Mouse (Mus musculus) MEL (cell line): ENCODE measurements at regions not wholly inside any gene's neighbourhood (a gene's known extent, or its start where the extent isn't known, plus 50 kb on each side); places are given as distances from the start of the nearest gene placed in this dataset.

Experiments
- CTCF ChIP-seq, 3 experiments: IDR thresholded peaks in 2 of 3; conservative IDR thresholded peaks in 1 of 3; 2 replicates each; pipeline ENCODE4 v1.5.1; 2011 to 2012; ENCODE audit warnings: low read length in 3 of 3, low read depth in 2 of 3, mild to moderate bottlenecking in 2 of 3, improper control_type of control experiment in 1 of 3, inconsistent platforms in 1 of 3, mixed read lengths in 1 of 3, moderate library complexity in 1 of 3; ENCODE audit not compliant: control insufficient read depth in 1 of 3, insufficient read depth in 1 of 3, poor library complexity in 1 of 3, severe bottlenecking in 1 of 3
- ELF1 ChIP-seq: IDR thresholded peaks from 2 replicates; pipeline ENCODE4 v1.6.1; 2014; ENCODE audit warnings: low read depth, mild to moderate bottlenecking, inconsistent platforms, low read length, improper control_type of control experiment, moderate library complexity
- MAFK ChIP-seq: IDR thresholded peaks from 2 replicates; pipeline ENCODE4 v1.6.1; 2011; ENCODE audit warnings: low read depth, mild to moderate bottlenecking, low read length, improper control_type of control experiment, borderline replicate concordance
- MXI1 ChIP-seq: IDR thresholded peaks from 2 replicates; pipeline ENCODE4 v1.6.1; 2011; ENCODE audit warnings: mild to moderate bottlenecking, low read depth, low read length, improper control_type of control experiment
- NELFE ChIP-seq: IDR thresholded peaks from 2 replicates; pipeline ENCODE4 v1.6.1; 2011; ENCODE audit warnings: low read depth, low read length, improper control_type of control experiment
- POLR2A ChIP-seq, 2 experiments: IDR thresholded peaks; 2 replicates each; pipeline ENCODE4 v1.6.1; 2011 to 2012; ENCODE audit warnings: low read length in 2 of 2, mild to moderate bottlenecking in 2 of 2, control low read depth in 1 of 2, improper control_type of control experiment in 1 of 2, low read depth in 1 of 2, moderate library complexity in 1 of 2; ENCODE audit not compliant: control insufficient read depth in 1 of 2, insufficient read depth in 1 of 2, poor library complexity in 1 of 2
- POLR2AphosphoS2 ChIP-seq: IDR thresholded peaks from 2 replicates; pipeline ENCODE4 v1.6.1; 2011; ENCODE audit warnings: low read length, improper control_type of control experiment
- RAD21 ChIP-seq: IDR thresholded peaks from 2 replicates; pipeline ENCODE4 v1.6.1; 2011; ENCODE audit warnings: mild to moderate bottlenecking, low read depth, low read length, improper control_type of control experiment
- RCOR1 ChIP-seq: IDR thresholded peaks from 2 replicates; pipeline ENCODE4 v1.6.1; 2012; ENCODE audit warnings: low read depth, mild to moderate bottlenecking, inconsistent platforms, low read length, improper control_type of control experiment
- TAL1 ChIP-seq: IDR thresholded peaks from 2 replicates; pipeline ENCODE4 v1.6.1; 2012; ENCODE audit warnings: mild to moderate bottlenecking, inconsistent platforms, low read length, moderate library complexity, mixed read lengths
- TCF12 ChIP-seq: IDR thresholded peaks from 2 replicates; pipeline ENCODE4 v1.6.1; 2014; ENCODE audit warnings: low read depth, mild to moderate bottlenecking, inconsistent platforms, low read length, improper control_type of control experiment, moderate library complexity
- USF1 ChIP-seq: IDR thresholded peaks from 2 replicates; pipeline ENCODE4 v1.6.1; 2014; ENCODE audit warnings: low read depth, mild to moderate bottlenecking, inconsistent platforms, low read length, improper control_type of control experiment, moderate library complexity
- ZNF384 ChIP-seq: IDR thresholded peaks from 2 replicates; pipeline ENCODE4 v1.6.1; 2012; ENCODE audit warnings: low read depth, mild to moderate bottlenecking, inconsistent platforms, low read length, improper control_type of control experiment

DNA sequence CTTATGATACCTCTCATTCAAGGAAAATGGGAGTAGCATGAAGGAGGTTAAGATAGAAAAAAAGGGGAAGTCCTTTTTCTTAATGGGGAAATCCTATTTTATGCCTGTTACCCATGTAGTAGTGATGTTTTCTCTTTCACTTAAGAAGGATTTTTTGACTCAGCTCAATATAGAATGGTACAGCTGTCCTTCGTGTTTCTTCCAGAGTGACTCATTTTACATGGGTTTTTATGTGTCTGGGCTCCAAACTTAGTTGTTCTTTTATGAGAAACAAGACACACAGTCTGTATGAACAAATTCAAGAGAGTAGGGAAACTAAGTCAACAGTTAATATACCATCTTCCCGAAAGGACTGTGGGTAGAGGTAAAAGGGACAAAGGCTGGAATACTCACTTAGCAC is 367.0 kb upstream of the Kif2b start:
- TF ChIP-seq MXI1 (no peak), CTCF (IDR thresholded peaks at IDR 0.05 in 2 of 3, conservative IDR thresholded peaks at IDR 0.05 in 1 of 3; ENCODE audit: control insufficient read depth in 1 of 3, insufficient read depth in 1 of 3, low read depth in 2 of 3, low read length in 3 of 3, poor library complexity in 1 of 3, severe bottlenecking in 1 of 3) (no peak), POLR2A (IDR thresholded peaks at IDR 0.05; ENCODE audit: control insufficient read depth in 1 of 2, insufficient read depth in 1 of 2, low read depth in 1 of 2, low read length in 2 of 2, poor library complexity in 1 of 2) (no peak), ELF1 (no peak), RAD21 (no peak), USF1 (no peak), NELFE (no peak), TCF12 (no peak), RCOR1 (no peak), POLR2AphosphoS2 (no peak), MAFK (no peak), TAL1 (no peak), ZNF384 (no peak)
